Mouse (Mus musculus): Measurements from ENCODE around the gene Pa2g4. TPM values are rescaled to one million over a fixed set of nuclear protein-coding genes. Genes with fewer than 3 reads are reported as not detected.

The Pa2g4 gene
- polyA plus RNA-seq, 1 experiment from 2014 or later: 123 TPM

DNA sequence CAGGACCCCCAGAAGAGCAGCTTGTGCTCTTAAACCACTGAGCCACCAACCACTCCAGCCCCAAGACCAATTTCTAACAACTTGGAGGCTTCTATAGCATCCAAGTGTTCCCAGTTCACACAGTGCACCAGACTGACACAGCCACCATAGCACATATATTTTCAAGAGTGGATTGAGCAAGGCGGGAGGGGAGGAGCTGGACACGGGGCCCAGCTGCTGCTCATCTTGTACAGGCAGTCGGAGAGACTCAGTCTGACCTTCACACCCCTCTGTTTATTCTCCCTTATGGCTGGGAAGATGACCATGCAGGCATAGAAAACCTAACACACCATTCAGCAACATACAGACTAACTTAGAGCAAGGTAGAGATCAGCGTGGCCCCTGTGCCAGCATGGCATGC lies 56.0 kb downstream of the Pa2g4 start:
- Histone ChIP-seq H3K27me3 (ENCODE audit: control insufficient read depth, insufficient read depth, low read length) (no peaks in the 10 kb centered on the region), H3K27ac (replicated peaks in 1 of 2; ENCODE audit: control insufficient read depth in 1 of 2, insufficient read depth in 1 of 2, low read depth in 2 of 2, low read length in 2 of 2) (no peak overlapping the region), H3K4me1 (ENCODE audit: control insufficient read depth in 2 of 2, insufficient read depth in 2 of 2, low read length in 2 of 2) (0 out of 4 replicates have a peak, but pooled peaks cover 0 to 1% of the 10 kb centered on the region in 2 experiments), H3K9me3 (ENCODE audit: control insufficient read depth, low read length) (no peaks in the 10 kb centered on the region), H3K36me3 (ENCODE audit: control insufficient read depth, insufficient read depth, low read length) (peaks cover 53% of the 10 kb centered on the region), H3K4me2 (ENCODE audit: low read length) (no peak overlapping the region), H3K9ac (ENCODE audit: low read length) (no peak overlapping the region), H3K4me3 (ENCODE audit: control insufficient read depth in 1 of 2, insufficient read depth in 1 of 2, low read depth in 1 of 2, low read length in 2 of 2) (no peak overlapping the region)
- ATAC-seq (ENCODE audit: insufficient number of reproducible peaks, insufficient read depth, low FRiP score, low read depth): no peak
- 77% methylated on average over 4 of the region's 4 CpGs for WGBS

DNA sequence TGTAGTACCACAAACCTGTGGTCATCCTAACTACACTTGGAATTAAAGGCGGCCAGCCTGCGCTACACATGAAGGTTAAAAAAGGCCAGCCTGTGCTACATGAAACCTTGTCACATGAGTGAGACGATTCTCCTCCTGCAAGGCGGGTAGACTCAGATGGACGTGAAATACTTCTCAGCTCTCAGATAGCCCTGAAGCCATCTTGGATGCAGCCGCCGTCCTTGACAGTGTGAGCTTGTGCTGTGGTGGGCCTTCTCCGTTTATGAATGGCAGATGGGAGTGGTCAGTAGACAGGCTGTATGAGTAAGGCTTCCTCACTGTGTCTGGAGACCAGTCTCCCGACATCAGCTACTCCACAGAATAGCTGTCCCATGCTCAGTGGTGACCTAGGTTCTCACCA lies 56.6 kb downstream of the Pa2g4 start:
- Histone ChIP-seq H3K4me2 (ENCODE audit: low read length) (no peak overlapping the region), H3K4me3 (ENCODE audit: control insufficient read depth in 1 of 2, insufficient read depth in 1 of 2, low read depth in 1 of 2, low read length in 2 of 2) (no peak overlapping the region), H3K9ac (ENCODE audit: low read length) (no peak overlapping the region), H3K27me3 (ENCODE audit: control insufficient read depth, insufficient read depth, low read length) (no peaks in the 10 kb centered on the region), H3K4me1 (ENCODE audit: control insufficient read depth in 2 of 2, insufficient read depth in 2 of 2, low read length in 2 of 2) (peaks cover 0 to 6% of the 10 kb centered on the region in 2 experiments; a peak in 1 of 4 replicates), H3K27ac (replicated peaks in 1 of 2; ENCODE audit: control insufficient read depth in 1 of 2, insufficient read depth in 1 of 2, low read depth in 2 of 2, low read length in 2 of 2) (no peak overlapping the region), H3K36me3 (ENCODE audit: control insufficient read depth, insufficient read depth, low read length) (peaks cover 53% of the 10 kb centered on the region), H3K9me3 (ENCODE audit: control insufficient read depth, low read length) (no peaks in the 10 kb centered on the region)
- no peak for ATAC-seq (ENCODE audit: insufficient number of reproducible peaks, insufficient read depth, low FRiP score, low read depth)
- WGBS: 83% methylated on average over 9 of the region's 9 CpGs

DNA sequence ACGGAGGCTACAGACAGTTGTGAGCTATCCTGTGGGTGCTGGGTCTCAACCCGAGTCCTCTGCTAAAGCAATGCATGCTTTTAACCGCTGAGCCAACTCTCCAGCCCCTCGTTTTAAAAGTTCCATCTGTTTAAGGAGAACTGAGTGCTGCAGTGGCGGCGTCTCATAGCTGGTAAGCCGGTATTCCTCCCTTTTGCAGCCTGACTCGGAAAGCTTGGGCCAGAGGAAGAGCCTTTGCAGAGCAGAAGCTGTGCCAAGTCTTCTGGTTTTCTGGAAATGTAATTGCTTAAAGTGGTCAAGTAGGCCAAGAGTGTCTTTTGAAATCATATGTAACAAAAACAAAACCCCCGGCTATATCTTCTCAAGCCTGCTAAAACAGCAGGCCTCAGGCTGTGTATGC lies 57.5 kb downstream of the Pa2g4 start:
- Histone ChIP-seq H3K4me1 (ENCODE audit: control insufficient read depth in 2 of 2, insufficient read depth in 2 of 2, low read length in 2 of 2) (peaks cover 0 to 6% of the 10 kb centered on the region in 2 experiments; a peak in 2 of 4 replicates), H3K27ac (replicated peaks in 1 of 2; ENCODE audit: control insufficient read depth in 1 of 2, insufficient read depth in 1 of 2, low read depth in 2 of 2, low read length in 2 of 2) (no peak overlapping the region), H3K4me2 (ENCODE audit: low read length) (no peak overlapping the region), H3K4me3 (ENCODE audit: control insufficient read depth in 1 of 2, insufficient read depth in 1 of 2, low read depth in 1 of 2, low read length in 2 of 2) (no peak overlapping the region), H3K9me3 (ENCODE audit: control insufficient read depth, low read length) (no peaks in the 10 kb centered on the region), H3K27me3 (ENCODE audit: control insufficient read depth, insufficient read depth, low read length) (no peaks in the 10 kb centered on the region), H3K9ac (ENCODE audit: low read length) (no peak overlapping the region), H3K36me3 (ENCODE audit: control insufficient read depth, insufficient read depth, low read length) (peaks cover 44% of the 10 kb centered on the region)
- 75% methylated on average over 9 of the region's 9 CpGs for WGBS
- no peak for ATAC-seq (ENCODE audit: insufficient number of reproducible peaks, insufficient read depth, low FRiP score, low read depth)

Small RNA genes within 50 kb of the gene (microRNA-seq; reads per million reads assigned to microRNA genes)
- gene Gm47275: not detected
- gene Mir6916: not detected
- not detected for gene Mir6917

Other genes with a start within 250 kb of the Pa2g4 start
- 213 and 243 TPM in 2 replicates for gene Cnpy2, start 243.5 kb downstream of the Pa2g4 start, polyA plus RNA-seq (2014; fragmentation: Nextera tagmentation; extraction: Ambion mirVana)
- gene Cs, start 228.3 kb downstream of the Pa2g4 start, polyA plus RNA-seq (2014; fragmentation: Nextera tagmentation; extraction: Ambion mirVana): 493 and 524 TPM in 2 replicates
- gene Coq10a, start 197.0 kb downstream of the Pa2g4 start, polyA plus RNA-seq (2014; fragmentation: Nextera tagmentation; extraction: Ambion mirVana): 23.5 TPM in 2 replicates
- gene Ankrd52, start 188.9 kb downstream of the Pa2g4 start, polyA plus RNA-seq (2014; fragmentation: Nextera tagmentation; extraction: Ambion mirVana): 7.9 and 9.9 TPM in 2 replicates
- gene Slc39a5, start 164.8 kb downstream of the Pa2g4 start, polyA plus RNA-seq (2014; fragmentation: Nextera tagmentation; extraction: Ambion mirVana): not detected in 2 replicates
- gene Nabp2, start 154.5 kb downstream of the Pa2g4 start, polyA plus RNA-seq (2014; fragmentation: Nextera tagmentation; extraction: Ambion mirVana): 64.5 and 66.6 TPM in 2 replicates
- gene Rnf41, start 154.3 kb downstream of the Pa2g4 start, polyA plus RNA-seq (2014; fragmentation: Nextera tagmentation; extraction: Ambion mirVana): 23.7 and 24.6 TPM in 2 replicates
- gene Smarcc2, start 106.7 kb downstream of the Pa2g4 start, polyA plus RNA-seq (2014; fragmentation: Nextera tagmentation; extraction: Ambion mirVana): 62.4 and 63.7 TPM in 2 replicates
- gene Myl6, start 71.8 kb downstream of the Pa2g4 start, polyA plus RNA-seq (2014; fragmentation: Nextera tagmentation; extraction: Ambion mirVana): 1,060 and 1,246 TPM in 2 replicates
- gene Myl6b, start 67.3 kb downstream of the Pa2g4 start, polyA plus RNA-seq (2014; fragmentation: Nextera tagmentation; extraction: Ambion mirVana): 5.0 and 5.5 TPM in 2 replicates
- gene Esyt1, start 40.1 kb downstream of the Pa2g4 start, polyA plus RNA-seq (2014; fragmentation: Nextera tagmentation; extraction: Ambion mirVana): 17.3 and 17.8 TPM in 2 replicates
- gene Zc3h10, start 18.2 kb downstream of the Pa2g4 start, polyA plus RNA-seq (2014; fragmentation: Nextera tagmentation; extraction: Ambion mirVana): 7.3 and 8.2 TPM in 2 replicates
- 2,755 and 3,168 TPM in 2 replicates for gene Rpl41, start 16.7 kb downstream of the Pa2g4 start, polyA plus RNA-seq (2014; fragmentation: Nextera tagmentation; extraction: Ambion mirVana)
- 2.9 and 3.5 TPM in 2 replicates for gene Erbb3, start 23.7 kb upstream of the Pa2g4 start, polyA plus RNA-seq (2014; fragmentation: Nextera tagmentation; extraction: Ambion mirVana)
- 540 and 605 TPM in 2 replicates for gene Rps26, start 60.8 kb upstream of the Pa2g4 start, polyA plus RNA-seq (2014; fragmentation: Nextera tagmentation; extraction: Ambion mirVana)
- 1.5 and 1.8 TPM in 2 replicates for gene Ikzf4, start 80.0 kb upstream of the Pa2g4 start, polyA plus RNA-seq (2014; fragmentation: Nextera tagmentation; extraction: Ambion mirVana)
- 9.9 and 11.4 TPM in 2 replicates for gene Suox, start 108.1 kb upstream of the Pa2g4 start, polyA plus RNA-seq (2014; fragmentation: Nextera tagmentation; extraction: Ambion mirVana)
- gene Rab5b, start 130.3 kb upstream of the Pa2g4 start, polyA plus RNA-seq (2014; fragmentation: Nextera tagmentation; extraction: Ambion mirVana): 56.7 and 58.3 TPM in 2 replicates
- 3.6 and 4.7 TPM in 2 replicates for gene Pmel, start 138.2 kb upstream of the Pa2g4 start, polyA plus RNA-seq (2014; fragmentation: Nextera tagmentation; extraction: Ambion mirVana)
- gene Cdk2, start 139.0 kb upstream of the Pa2g4 start, polyA plus RNA-seq (2014; fragmentation: Nextera tagmentation; extraction: Ambion mirVana): 89.2 and 90.3 TPM in 2 replicates
- 5.4 and 7.1 TPM in 2 replicates for gene Dgka, start 178.9 kb upstream of the Pa2g4 start, polyA plus RNA-seq (2014; fragmentation: Nextera tagmentation; extraction: Ambion mirVana)
- 16.0 and 18.3 TPM in 2 replicates for gene Pym1, start 181.9 kb upstream of the Pa2g4 start, polyA plus RNA-seq (2014; fragmentation: Nextera tagmentation; extraction: Ambion mirVana)
- 1.1 and 1.8 TPM in 2 replicates for gene Mmp19, start 224.9 kb upstream of the Pa2g4 start, polyA plus RNA-seq (2014; fragmentation: Nextera tagmentation; extraction: Ambion mirVana)
- gene Dnajc14, start 238.1 kb upstream of the Pa2g4 start, polyA plus RNA-seq (2014; fragmentation: Nextera tagmentation; extraction: Ambion mirVana): 28.2 and 31.0 TPM in 2 replicates
- 16.6 and 18.2 TPM in 2 replicates for gene Tmem198b, start 238.4 kb upstream of the Pa2g4 start, polyA plus RNA-seq (2014; fragmentation: Nextera tagmentation; extraction: Ambion mirVana)